Mouse (Mus musculus) adipocyte (in vitro differentiated cells): ENCODE measurements around the gene 2010111I01Rik.
A peak's percentile ranks its signal among the peaks of the same experiment; 100 is the strongest.
"Not testable (repeated sequence)": the region's sequence is repeated elsewhere in the genome, so short reads cannot be mapped to it uniquely, and the experiment has no call there.

Experiments used
- DNase-seq: peaks from one replicate; pipeline ENCODE4 v3.0.0-alpha.2; 2016; ENCODE audit warnings: low spot score

2010111I01Rik gene

GRCm38 (mm10) chr13:63315111-63315510, 350.4 kb downstream of the 2010111I01Rik start:
- not testable (repeated sequence) for DNase-seq

- no peak for DNase-seq
These were observed 351.1 kb downstream of the 2010111I01Rik start for GRCm38 (mm10) chr13:63315777-63316176.

- no peak for DNase-seq
These were observed 351.7 kb downstream of the 2010111I01Rik start for GRCm38 (mm10) chr13:63316407-63316806.

GRCm38 (mm10) chr13:63317681-63318104, 353.0 kb downstream of the 2010111I01Rik start:
- DNase-seq = no peak

GRCm38 (mm10) chr13:63319814-63320213, 355.1 kb downstream of the 2010111I01Rik start:
- DNase-seq = no peak

- DNase-seq = no peak
These were observed 357.0 kb downstream of the 2010111I01Rik start for GRCm38 (mm10) chr13:63321689-63322088.

GRCm38 (mm10) chr13:63322756-63323155, 358.1 kb downstream of the 2010111I01Rik start:
- DNase-seq = no peak

GRCm38 (mm10) chr13:63323286-63324075, 358.8 kb downstream of the 2010111I01Rik start:
- DNase-seq = peak; percentile 83

GRCm38 (mm10) chr13:63324311-63324710, 359.6 kb downstream of the 2010111I01Rik start:
- DNase-seq = no peak

GRCm38 (mm10) chr13:63324978-63325848, 360.5 kb downstream of the 2010111I01Rik start:
- peak; percentile 31 for DNase-seq

GRCm38 (mm10) chr13:63326015-63326414, 361.3 kb downstream of the 2010111I01Rik start:
- no peak for DNase-seq

- DNase-seq = no peak
These were observed 365.7 kb downstream of the 2010111I01Rik start for GRCm38 (mm10) chr13:63330236-63330860.

- DNase-seq = peak; percentile 83
These were observed 366.7 kb downstream of the 2010111I01Rik start for GRCm38 (mm10) chr13:63331379-63331778.

- DNase-seq = peak; percentile 69
These were observed 368.0 kb downstream of the 2010111I01Rik start for GRCm38 (mm10) chr13:63332576-63333300.

GRCm38 (mm10) chr13:63335421-63336134, 370.9 kb downstream of the 2010111I01Rik start:
- DNase-seq = peak; percentile 32

GRCm38 (mm10) chr13:63336335-63336734, 371.6 kb downstream of the 2010111I01Rik start:
- DNase-seq = no peak

- no peak for DNase-seq
These were observed 372.7 kb downstream of the 2010111I01Rik start for GRCm38 (mm10) chr13:63337239-63337960.

- no peak for DNase-seq
These were observed 375.3 kb downstream of the 2010111I01Rik start for GRCm38 (mm10) chr13:63339946-63340345.

- DNase-seq = no peak
These were observed 378.1 kb downstream of the 2010111I01Rik start for GRCm38 (mm10) chr13:63342781-63343180.

GRCm38 (mm10) chr13:63344481-63344880, 379.8 kb downstream of the 2010111I01Rik start:
- DNase-seq = no peak
